Mouse (Mus musculus): ENCODE data around the gene Dnajc9.

The Dnajc9 gene

DNA sequence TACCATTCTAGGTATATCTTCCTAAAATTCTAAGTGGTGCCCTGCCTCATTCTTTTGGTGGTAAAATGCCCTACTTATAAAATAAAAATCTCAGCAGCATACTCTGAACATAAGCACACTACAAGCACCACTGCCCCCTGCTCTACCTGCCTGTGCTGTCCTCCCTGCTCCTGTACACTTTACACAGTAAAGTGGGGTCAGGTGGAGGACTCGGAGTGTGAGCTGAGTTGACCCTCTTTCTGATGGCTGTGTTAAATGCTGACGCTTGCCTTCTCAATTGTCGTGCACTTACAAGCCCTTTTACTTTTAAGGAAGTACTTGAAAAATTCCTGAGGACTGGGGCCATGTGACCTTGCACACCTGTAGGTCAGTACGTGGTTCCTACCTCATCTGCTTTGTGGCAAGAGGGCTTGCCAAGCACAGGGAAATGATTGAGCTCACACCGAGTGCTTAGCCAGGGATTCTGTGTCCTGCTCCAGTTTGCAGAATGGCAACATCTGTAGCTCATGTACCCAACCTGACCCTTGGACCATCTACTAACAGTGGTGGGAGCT, 9.5 kb downstream of the Dnajc9 start:
- ChIA-PET CTCF (interaction anchor here (0.6 to 4.7 kb wide), 24 partner anchors 8 to 317 kb away, joined by 3 to 36 read pairs (median 6); partner anchors contain the start of genes Dnajc9 (in 2 of the 4), Mrps16 (in 2 of the 4), Anxa7 (in 1 of the 4) and Cfap70 (in 1 of the 4)), POLR2A (interaction anchor here (0.6 to 7.8 kb wide), 37 partner anchors 8 to 550 kb away, joined by 3 to 60 read pairs (median 6); partner anchors contain the start of genes Mrps16 (in 4 of the 4), Dnajc9 (in 3 of the 4), Ecd (in 2 of the 4) and Fam149b (in 2 of the 4))

- ChIA-PET CTCF (interaction anchor here (0.5 to 4.7 kb wide), 40 partner anchors 9 to 548 kb away, joined by 3 to 36 read pairs (median 4); partner anchors contain the start of genes Mrps16 (in 3 of the 4), Dnajc9 (in 2 of the 4), Anxa7 (in 1 of the 4) and Cfap70 (in 1 of the 4)), POLR2A (interaction anchor here (0.6 to 7.8 kb wide), 44 partner anchors 9 to 551 kb away, joined by 3 to 60 read pairs (median 5); partner anchors contain the start of genes Mrps16 (in 4 of the 4), Dnajc9 (in 3 of the 4), Ecd (in 2 of the 4) and Fam149b (in 2 of the 4))
Observed at GRCm38 (mm10) chr14:20378313-20379061, 10.2 kb downstream of the Dnajc9 start.

DNA sequence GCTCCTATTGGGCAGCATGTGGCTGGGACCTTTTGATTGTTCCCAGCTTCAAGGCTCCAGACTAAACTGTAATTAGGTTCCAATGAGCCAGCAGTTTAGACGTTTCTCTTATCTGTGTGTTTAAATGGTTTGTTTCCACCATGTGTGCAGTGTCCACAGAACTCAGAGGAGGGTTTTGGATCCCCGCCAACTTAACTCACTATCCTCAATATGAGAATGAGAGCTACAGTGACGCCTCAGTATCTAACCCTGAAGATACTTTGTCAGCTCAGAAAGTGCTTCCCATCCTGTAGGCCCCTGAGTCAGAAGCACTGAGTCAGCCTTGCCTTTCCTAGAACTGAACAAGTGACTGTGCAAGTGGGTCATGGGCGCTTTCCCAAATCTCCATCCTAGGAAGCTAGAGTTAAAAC, 11.6 kb downstream of the Dnajc9 start:
- CTCF ChIA-PET: interaction anchor here (0.5 to 4.7 kb wide), 15 partner anchors 9 to 642 kb away, joined by 3 to 36 read pairs (median 4); partner anchors contain the start of genes Cfap70 (in 1 of the 4), Dnajc9 (in 1 of the 4), Ecd (in 1 of the 4) and Fam149b (in 1 of the 4)

GRCm38 (mm10) chr14:20371854-20372253, 16.9 kb downstream of the Dnajc9 start:
- ChIA-PET POLR2A (interaction anchor here in 3 of 4 experiments (0.7 to 2.5 kb wide), 11 partner anchors 10 to 268 kb away, joined by 3 to 14 read pairs (median 4); partner anchors contain the start of genes Dnajc9 (in 1 of the 3), Mrps16 (in 1 of the 3) and Usp54 (in 1 of the 3)), CTCF (interaction anchor here in 2 of 4 experiments (0.9 to 1.0 kb wide), 2 partner anchors 23 to 286 kb away, joined by 3 read pairs; no protein-coding TSS in a partner anchor)

More for the DNA sequence above, 11.6 kb downstream of the Dnajc9 start:
- POLR2A ChIA-PET: interaction anchor here in 3 of 4 experiments (0.5 to 7.8 kb wide), 17 partner anchors 9 to 578 kb away, joined by 3 to 60 read pairs (median 5); partner anchors contain the start of genes Dnajc9 (in 2 of the 3), Ecd (in 2 of the 3), Fam149b (in 2 of the 3) and Mrps16 (in 1 of the 3)

DNA sequence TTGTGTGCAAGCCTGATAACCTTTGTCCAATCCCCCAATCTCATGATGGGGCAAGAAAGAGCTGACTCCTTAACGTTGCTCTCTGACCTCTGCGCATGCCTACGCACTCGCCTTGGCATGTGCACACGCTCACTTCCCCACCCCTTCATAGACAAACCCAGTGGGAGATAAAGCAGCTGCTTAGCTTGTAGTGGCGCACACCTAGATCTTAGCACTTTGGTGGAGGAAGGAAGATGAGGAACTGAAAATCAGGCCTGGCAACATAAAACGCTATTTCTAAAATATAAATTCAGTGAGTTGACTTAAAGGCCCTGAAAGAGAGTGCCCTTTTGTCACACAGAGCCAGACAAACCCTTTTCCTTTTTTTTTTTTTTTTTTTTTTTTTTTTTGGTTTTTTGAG, 17.9 kb downstream of the Dnajc9 start:
- CTCF ChIA-PET: interaction anchor here (0.6 to 1.0 kb wide), 5 partner anchors 9 to 287 kb away, joined by 3 to 5 read pairs (median 3); no protein-coding TSS in a partner anchor
- POLR2A ChIA-PET: interaction anchor here in 2 of 4 experiments (0.8 to 1.5 kb wide), 4 partner anchors 9 to 558 kb away, joined by 3 to 7 read pairs (median 4); partner anchors contain the start of genes Fam149b (in 1 of the 2) and Vcl (in 1 of the 2)

DNA sequence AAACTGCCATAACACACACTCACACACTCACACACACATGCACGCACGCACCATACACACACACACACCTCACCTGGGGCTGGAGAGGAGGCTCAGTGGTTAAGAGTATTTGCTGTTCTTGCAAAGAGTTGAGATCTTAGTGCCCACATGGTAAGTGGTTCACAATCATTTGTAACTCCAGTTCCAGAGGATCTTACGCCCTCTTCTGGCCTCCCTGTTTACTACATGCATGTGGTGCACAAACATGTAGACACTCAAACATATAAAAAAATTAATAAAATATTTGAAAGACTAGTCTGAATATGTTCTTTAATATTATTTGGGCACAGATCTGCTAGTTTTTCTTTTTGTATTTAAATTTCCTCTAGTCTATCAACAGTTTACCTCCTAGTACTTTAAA, 20.4 kb downstream of the Dnajc9 start:
- CTCF ChIA-PET: interaction anchor here in 2 of 4 experiments (0.5 to 0.6 kb wide), 2 partner anchors 9 to 517 kb away, joined by 3 to 4 read pairs; no protein-coding TSS in a partner anchor
- POLR2A ChIA-PET: interaction anchor here in 1 of 4 experiments (0.9 to 1.7 kb wide), 3 partner anchors 11 to 21 kb away, joined by 4 to 5 read pairs (median 4); no protein-coding TSS in a partner anchor

- ChIA-PET CTCF (no interaction called here), POLR2A (interaction anchor here in 2 of 4 experiments (0.6 to 1.1 kb wide), 3 partner anchors 25 to 1039 kb away, joined by 3 to 4 read pairs (median 3); partner anchors contain the start of gene Dnajc9 (in 1 of the 2))
Observed at GRCm38 (mm10) chr14:20363230-20363629, 25.5 kb downstream of the Dnajc9 start.

GRCm38 (mm10) chr14:20347991-20348541, 40.6 kb downstream of the Dnajc9 start, which contains the start of the genes Ecd and Fam149b:
Gene Ecd (minus strand): TSS chr14:20348121.
Gene Fam149b (plus strand): TSS chr14:20348162.
- ChIA-PET POLR2A (interaction anchor here in 3 of 4 experiments (0.7 to 4.7 kb wide), 57 partner anchors 8 to 597 kb away, joined by 3 to 40 read pairs (median 4); partner anchors contain the start of genes Dnajc9 (in 2 of the 3), Mrps16 (in 2 of the 3), Anxa7 (in 1 of the 3) and Cfap70 (in 1 of the 3)), CTCF (interaction anchor here (0.6 to 2.1 kb wide), 10 partner anchors 8 to 701 kb away, joined by 3 to 11 read pairs (median 3); no protein-coding TSS in a partner anchor)

- ChIA-PET POLR2A (interaction anchor here in 3 of 4 experiments (0.7 to 4.7 kb wide), 44 partner anchors 7 to 597 kb away, joined by 3 to 40 read pairs (median 4); partner anchors contain the start of genes Dnajc9 (in 2 of the 3), Mrps16 (in 2 of the 3), Anxa7 (in 1 of the 3) and Nid2 (in 1 of the 3)), CTCF (interaction anchor here in 2 of 4 experiments (1.0 to 2.1 kb wide), 4 partner anchors 8 to 40 kb away, joined by 3 to 11 read pairs (median 8); no protein-coding TSS in a partner anchor)
Observed at GRCm38 (mm10) chr14:20347441-20347990, 41.2 kb downstream of the Dnajc9 start.

GRCm38 (mm10) chr14:20345885-20346284, 42.8 kb downstream of the Dnajc9 start:
- CTCF ChIA-PET: no interaction called here
- POLR2A ChIA-PET: interaction anchor here in 2 of 4 experiments (1.0 to 2.5 kb wide), 8 partner anchors 9 to 328 kb away, joined by 3 to 6 read pairs (median 3); partner anchors contain the start of genes Ppp3cb (in 1 of the 2) and Sec24c (in 1 of the 2)

- ChIA-PET CTCF (interaction anchor here in 3 of 4 experiments (0.5 to 2.3 kb wide), 30 partner anchors 8 to 567 kb away, joined by 3 to 12 read pairs (median 4); partner anchors contain the start of genes Anxa7 (in 1 of the 3), Ecd (in 1 of the 3), Fam149b (in 1 of the 3) and Nudt13 (in 1 of the 3)), POLR2A (interaction anchor here in 3 of 4 experiments (0.6 to 4.9 kb wide), 25 partner anchors 7 to 588 kb away, joined by 3 to 46 read pairs (median 5); partner anchors contain the start of genes Ecd (in 2 of the 3), Fam149b (in 2 of the 3), Anxa7 (in 1 of the 3) and Cfap70 (in 1 of the 3))
Observed at GRCm38 (mm10) chr14:20340866-20341265, 47.8 kb downstream of the Dnajc9 start.

DNA sequence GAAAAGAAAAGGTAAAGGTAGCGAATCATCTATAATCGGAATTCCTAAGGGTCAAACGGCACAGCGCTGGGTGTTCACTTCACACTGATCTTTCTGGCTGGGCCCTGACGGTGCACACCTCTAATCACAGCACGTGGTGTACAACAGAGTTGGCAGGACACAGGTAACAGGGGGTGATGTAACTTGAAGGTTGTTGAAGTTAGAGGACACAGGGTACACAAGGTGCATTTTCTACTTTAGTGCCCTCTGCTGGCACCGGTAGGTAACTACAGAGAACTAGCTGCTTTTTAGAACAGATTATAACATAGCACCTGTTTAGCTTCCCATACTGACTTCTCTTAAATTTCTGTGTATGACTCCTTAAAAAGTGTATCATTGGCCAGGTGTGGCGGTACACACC, 48.6 kb downstream of the Dnajc9 start:
- ChIA-PET POLR2A (interaction anchor here in 3 of 4 experiments (0.6 to 4.9 kb wide), 30 partner anchors 8 to 589 kb away, joined by 3 to 46 read pairs (median 4); partner anchors contain the start of genes Ecd (in 2 of the 3), Fam149b (in 2 of the 3), Anxa7 (in 1 of the 3) and Cfap70 (in 1 of the 3)), CTCF (interaction anchor here (0.5 to 2.3 kb wide), 39 partner anchors 8 to 673 kb away, joined by 3 to 12 read pairs (median 4); partner anchors contain the start of genes Anxa7 (in 1 of the 4), Dnajc9 (in 1 of the 4), Ecd (in 1 of the 4) and Fam149b (in 1 of the 4))

DNA sequence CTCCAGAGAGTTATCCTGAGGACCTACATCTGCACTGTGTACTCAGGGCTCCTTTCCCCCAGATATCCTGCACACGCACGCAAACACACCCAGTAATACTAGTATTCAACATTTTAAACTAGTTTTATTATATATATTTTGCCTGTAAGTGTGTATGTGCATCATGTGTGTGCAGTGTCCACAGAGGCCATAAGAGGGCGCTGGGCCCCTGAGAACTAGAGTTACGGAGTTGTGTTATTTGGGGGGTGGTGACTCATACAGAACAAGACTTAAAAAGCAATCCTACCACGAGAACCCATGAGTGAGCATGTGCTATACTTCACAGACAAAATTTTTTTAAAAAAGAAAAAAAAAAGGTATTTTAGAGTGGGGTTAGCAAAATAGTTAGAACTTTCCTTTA, 49.3 kb downstream of the Dnajc9 start:
- CTCF ChIA-PET: interaction anchor here in 3 of 4 experiments (0.9 to 2.3 kb wide), 12 partner anchors 9 to 322 kb away, joined by 3 to 12 read pairs (median 6); partner anchors contain the start of genes Ecd (in 1 of the 3), Fam149b (in 1 of the 3) and Nudt13 (in 1 of the 3)
- POLR2A ChIA-PET: interaction anchor here in 2 of 4 experiments (0.7 to 4.9 kb wide), 12 partner anchors 9 to 212 kb away, joined by 3 to 46 read pairs (median 6); partner anchors contain the start of genes Ecd (in 2 of the 2), Fam149b (in 2 of the 2) and Anxa7 (in 1 of the 2)
